Mouse (Mus musculus): ENCODE data around the gene Kirrel3.

DNA sequence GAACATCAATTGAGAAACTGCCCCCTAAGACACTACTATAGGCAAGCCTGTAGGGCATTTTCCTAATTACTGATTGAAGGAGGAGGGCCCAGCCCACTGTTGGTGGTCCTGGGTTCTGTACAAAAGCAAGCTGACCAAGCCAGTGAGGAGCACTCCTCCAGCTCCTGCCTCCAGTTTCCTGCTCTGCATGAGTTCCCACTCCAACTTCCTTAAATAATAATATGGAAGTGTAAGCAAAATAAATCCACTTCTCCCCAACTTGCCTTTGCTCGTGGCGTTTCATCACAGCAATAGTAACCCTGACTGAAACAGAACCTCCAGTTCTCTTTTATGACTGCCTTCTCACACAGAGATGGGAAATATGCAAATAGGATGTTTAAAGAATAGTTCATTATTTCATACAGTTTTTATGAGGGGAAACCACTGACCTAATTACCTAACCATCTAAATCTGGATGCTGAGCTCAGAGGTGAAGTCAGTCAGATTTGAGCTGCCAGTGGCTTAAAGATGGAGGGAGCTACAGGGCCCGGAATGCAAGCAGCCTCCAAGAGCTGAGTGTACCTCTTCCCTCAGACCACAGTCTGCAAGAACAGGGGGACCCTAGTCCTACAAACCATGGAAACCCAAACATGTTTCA, 564.3 kb downstream of the Kirrel3 start:
- TF ChIP-seq CTCF (IDR thresholded peaks at IDR 0.05) (no peak), EP300 (IDR thresholded peaks at IDR 0.05) (no peak)

Measured in lung, postnatal 0 days (tissue).